8 mouse cellular contexts compared by ENCODE assay signal in the genomic region with DNA sequence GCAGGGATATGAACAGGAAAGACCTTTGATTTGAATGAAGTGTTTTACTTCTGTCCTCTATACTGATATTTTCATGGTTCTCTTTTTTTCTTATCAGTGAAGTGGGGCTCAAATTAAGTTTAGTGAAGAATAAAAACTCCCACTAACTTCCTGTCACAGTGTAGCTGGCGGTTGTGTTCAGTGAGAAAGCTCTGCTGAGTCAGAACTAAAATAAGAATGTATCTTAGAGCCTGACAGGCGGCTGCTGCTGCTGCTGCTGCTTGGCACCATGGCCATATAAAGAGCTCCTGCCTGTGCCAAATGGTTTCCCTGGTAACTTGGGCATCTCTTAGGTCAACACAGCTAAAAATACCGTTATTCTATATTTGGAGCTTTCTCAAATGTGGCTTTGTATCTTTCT.
DNase-seq lines count a peak whose midpoint lies in the region; ATAC-seq and TF ChIP-seq lines count a peak whose summit lies in the region.

No protein-coding gene starts in this region.

- H3K27me3 ChIP-seq in intestine, embryonic 14.5 days (replicated peaks; ENCODE audit: control insufficient read depth, insufficient read depth, low read length), result no peaks in the 10 kb centered on the region
- no peaks in the 10 kb centered on the region for H3K27me3 ChIP-seq in intestine, postnatal 0 days (replicated peaks; ENCODE audit: control insufficient read depth, insufficient read depth, low read length)
- no peaks in the 10 kb centered on the region for H3K27me3 ChIP-seq in G1E (ENCODE audit: insufficient read depth, low read length)
- H3K27me3 ChIP-seq in embryonic facial prominence, embryonic 14.5 days (replicated peaks; ENCODE audit: control insufficient read depth, insufficient read depth, low read length), result no peaks in the 10 kb centered on the region
- no peaks in the 10 kb centered on the region for H3K27me3 ChIP-seq in hindbrain, embryonic 10.5 days (ENCODE audit: insufficient read depth, poor library complexity, severe bottlenecking)

- peak overlapping the region; percentile 86 for H3K27ac ChIP-seq in intestine, embryonic 14.5 days (ENCODE audit: low read depth)
- H3K27ac ChIP-seq in intestine, postnatal 0 days (ENCODE audit: low read depth, low read length), result no peak overlapping the region
- H3K27ac ChIP-seq in embryonic facial prominence, embryonic 14.5 days (replicated peaks; ENCODE audit: low read depth, low read length), result peak overlapping the region; percentile 74
- peak overlapping the region; percentile 77 for H3K27ac ChIP-seq in hindbrain, embryonic 10.5 days

- H3K4me1 ChIP-seq in intestine, embryonic 14.5 days (replicated peaks; ENCODE audit: control insufficient read depth, insufficient read depth, low read length), result peaks cover 27% of the 10 kb centered on the region
- no peaks in the 10 kb centered on the region for H3K4me1 ChIP-seq in intestine, postnatal 0 days (replicated peaks; ENCODE audit: control insufficient read depth, insufficient read depth, low read length)
- peaks cover 26% of the 10 kb centered on the region for H3K4me1 ChIP-seq in G1E (ENCODE audit: insufficient read depth, low read depth, low read length)
- H3K4me1 ChIP-seq in embryonic facial prominence, embryonic 14.5 days (ENCODE audit: control insufficient read depth, insufficient read depth, low read length), result peaks cover 12% of the 10 kb centered on the region
- H3K4me1 ChIP-seq in hindbrain, embryonic 10.5 days (replicated peaks), result peaks cover 17% of the 10 kb centered on the region

- no peak overlapping the region for H3K9ac ChIP-seq in intestine, embryonic 14.5 days (ENCODE audit: low read length)
- H3K9ac ChIP-seq in intestine, postnatal 0 days (ENCODE audit: low read depth, low read length), result no peak overlapping the region
- H3K9ac ChIP-seq in embryonic facial prominence, embryonic 14.5 days (ENCODE audit: low read depth, low read length), result no peak overlapping the region

- WGBS in intestine, embryonic 14.5 days, result 20% methylated on average over 3 of the region's 3 CpGs
- WGBS in intestine, postnatal 0 days, result 39% methylated on average over 3 of the region's 3 CpGs
- 40% methylated on average over 3 of the region's 3 CpGs for whole genome bisulfite sequencing in embryonic facial prominence, embryonic 14.5 days
- 70% methylated on average over 3 of the region's 3 CpGs for WGBS in hindbrain, embryonic 10.5 days

- H3K4me3 ChIP-seq in intestine, embryonic 14.5 days (ENCODE audit: low read depth, low read length), result no peak overlapping the region
- no peak overlapping the region for H3K4me3 ChIP-seq in intestine, postnatal 0 days (ENCODE audit: low read depth, low read length)
- no peak overlapping the region for H3K4me3 ChIP-seq in G1E (ENCODE audit: low read depth, low read length)
- no peak overlapping the region for H3K4me3 ChIP-seq in embryonic facial prominence, embryonic 14.5 days (ENCODE audit: low read depth, low read length)
- no peak overlapping the region for H3K4me3 ChIP-seq in hindbrain, embryonic 10.5 days

- ATAC-seq in intestine, embryonic 14.5 days (replicated peaks; ENCODE audit: low FRiP score, low TSS enrichment, low read depth), result peak; percentile 51; the same call in 1 of the 2 replicates
- ATAC-seq in intestine, postnatal 0 days, result no peak
- ATAC-seq in G1E (ENCODE audit: extremely low read depth, insufficient number of reproducible peaks, low FRiP score, poor library complexity, severe bottlenecking), result peak; percentile 71
- ATAC-seq in embryonic facial prominence, embryonic 14.5 days (ENCODE audit: low read depth), result peak; percentile 71; the same call in 1 of the 2 replicates

- DNase-seq in intestine, embryonic 14.5 days (ENCODE audit: low spot score), result no peak
- no peak for DNase-seq in G1E (ENCODE audit: low spot score)
- DNase-seq in embryonic facial prominence, embryonic 14.5 days (ENCODE audit: low spot score), result peak; percentile 84
- DNase-seq in hindbrain, embryonic 10.5 days (ENCODE audit: low spot score), result no peak
- DNase-seq in lung, postnatal 36 days, result peak; percentile 46
- DNase-seq in right cerebral cortex, postnatal 14 days, result peak; percentile 43
- DNase-seq in urinary bladder, adult 18-20 months (ENCODE audit: low spot score in 2 of 2), result no peak

- no peak overlapping the region for H3K4me2 ChIP-seq in intestine, embryonic 14.5 days (ENCODE audit: low read length)
- no peak overlapping the region for H3K4me2 ChIP-seq in intestine, postnatal 0 days (replicated peaks; ENCODE audit: low read depth)
- H3K4me2 ChIP-seq in embryonic facial prominence, embryonic 14.5 days (ENCODE audit: low read depth, low read length), result no peak overlapping the region

- H3K9me3 ChIP-seq in intestine, embryonic 14.5 days (ENCODE audit: control insufficient read depth, low read length), result no peaks in the 10 kb centered on the region
- no peaks in the 10 kb centered on the region for H3K9me3 ChIP-seq in intestine, postnatal 0 days (ENCODE audit: control insufficient read depth)
- no peaks in the 10 kb centered on the region for H3K9me3 ChIP-seq in G1E (replicated peaks)
- no peaks in the 10 kb centered on the region for H3K9me3 ChIP-seq in embryonic facial prominence, embryonic 14.5 days (ENCODE audit: control insufficient read depth, low read length)
- H3K9me3 ChIP-seq in hindbrain, embryonic 10.5 days, result no peaks in the 10 kb centered on the region

- no peak for TF ChIP-seq CTCF in intestine, postnatal 0 days (IDR thresholded peaks at IDR 0.05; ENCODE audit: low read depth)
- no peak for TF ChIP-seq CTCF in G1E (IDR thresholded peaks at IDR 0.05; ENCODE audit: low read depth, low read length)

- H3K36me3 ChIP-seq in intestine, embryonic 14.5 days (ENCODE audit: control insufficient read depth, insufficient read depth, low read length), result no peaks in the 10 kb centered on the region
- H3K36me3 ChIP-seq in intestine, postnatal 0 days (ENCODE audit: control insufficient read depth, insufficient read depth), result no peaks in the 10 kb centered on the region
- H3K36me3 ChIP-seq in G1E (replicated peaks), result peaks cover 14% of the 10 kb centered on the region
- H3K36me3 ChIP-seq in embryonic facial prominence, embryonic 14.5 days (ENCODE audit: control insufficient read depth, insufficient read depth, low read length), result no peaks in the 10 kb centered on the region
- no peaks in the 10 kb centered on the region for H3K36me3 ChIP-seq in hindbrain, embryonic 10.5 days

Comparison
In these comparisons a context has a peak if more than half of its experiments do, and no peak if none do; other contexts are left out.
1. DNase-seq: peak in embryonic facial prominence, embryonic 14.5 days (single experiment), lung, postnatal 36 days (single experiment) and right cerebral cortex, postnatal 14 days (single experiment); none in intestine, embryonic 14.5 days (single experiment), G1E (single experiment), hindbrain, embryonic 10.5 days (single experiment) and urinary bladder, adult 18-20 months (0 of 2).